8 mouse cellular contexts compared by ENCODE assay signal in genomic region chr8:11311681-11312348, GRCm38 (mm10). TPM values are rescaled to one million over a fixed set of nuclear protein-coding genes. Genes with fewer than 3 reads are reported as not detected.
DNase-seq lines count a peak whose midpoint lies in the region; ATAC-seq and TF ChIP-seq lines count a peak whose summit lies in the region.

No protein-coding gene starts in this region.

- peaks cover 13% of the 10 kb centered on the region for H3K27me3 ChIP-seq in hindbrain, postnatal 0 days (ENCODE audit: insufficient read depth, low read length)
- H3K27me3 ChIP-seq in liver, embryonic 12.5 days (replicated peaks), result peaks cover 74% of the 10 kb centered on the region
- H3K27me3 ChIP-seq in neural tube, embryonic 12.5 days (replicated peaks), result peaks cover 54% of the 10 kb centered on the region

- 5% methylated on average over 34 of the region's 34 CpGs for WGBS in hindbrain, postnatal 0 days
- 5% methylated on average over 34 of the region's 34 CpGs for WGBS in liver, embryonic 12.5 days (ENCODE audit: insufficient replicate concordance)
- 1% methylated on average over 34 of the region's 34 CpGs for WGBS in neural tube, embryonic 12.5 days

- H3K27ac ChIP-seq in brown adipose tissue, adult 24 weeks (replicated peaks; ENCODE audit: low read depth, low read length), result peak overlapping the region; percentile 97
- peak overlapping the region; percentile 67 for H3K27ac ChIP-seq in hindbrain, postnatal 0 days
- H3K27ac ChIP-seq in liver, embryonic 12.5 days, result no peak overlapping the region
- H3K27ac ChIP-seq in neural tube, embryonic 12.5 days, result no peak overlapping the region

- ATAC-seq in hindbrain, postnatal 0 days, result peak; percentile 21
- no peak for ATAC-seq in liver, embryonic 12.5 days
- peak; percentile 51; the same call in 1 of the 2 replicates for ATAC-seq in neural tube, embryonic 12.5 days (ENCODE audit: low FRiP score, low read depth)
- ATAC-seq in erythroid progenitor cell, adult 5-6 weeks (replicated peaks; ENCODE audit: low FRiP score, poor library complexity, severe bottlenecking), result no peak

- TF ChIP-seq CTCF in hindbrain, postnatal 0 days (IDR thresholded peaks at IDR 0.05; ENCODE audit: low read depth), result no peak

- DNase-seq in adipocyte (ENCODE audit: low spot score), result peak; percentile 92
- DNase-seq in gastrocnemius, postnatal 14 days, result peak; percentile 74
- DNase-seq in hindbrain, postnatal 0 days (ENCODE audit: low spot score), result peak; percentile 46
- no peak for DNase-seq in cerebellum, adult 9-10 months

- no peaks in the 10 kb centered on the region for H3K9me3 ChIP-seq in hindbrain, postnatal 0 days (ENCODE audit: low read length)
- no peaks in the 10 kb centered on the region for H3K9me3 ChIP-seq in liver, embryonic 12.5 days (replicated peaks)
- no peaks in the 10 kb centered on the region for H3K9me3 ChIP-seq in neural tube, embryonic 12.5 days

- peak overlapping the region; percentile 71 for H3K9ac ChIP-seq in hindbrain, postnatal 0 days (replicated peaks; ENCODE audit: low read length)
- peak overlapping the region; percentile 59 for H3K9ac ChIP-seq in liver, embryonic 12.5 days
- H3K9ac ChIP-seq in neural tube, embryonic 12.5 days, result peak overlapping the region; percentile 75

- peak overlapping the region; percentile 89 for H3K4me2 ChIP-seq in hindbrain, postnatal 0 days (ENCODE audit: low read depth, low read length)
- peak overlapping the region; percentile 66 for H3K4me2 ChIP-seq in liver, embryonic 12.5 days
- H3K4me2 ChIP-seq in neural tube, embryonic 12.5 days (replicated peaks), result peak overlapping the region; percentile 90

- intact Hi-C loops in gastrocnemius, postnatal 14 days (cut with DNase I; ENCODE audit: low total_unique reads), result no loop called here

- no peaks in the 10 kb centered on the region for H3K36me3 ChIP-seq in hindbrain, postnatal 0 days (ENCODE audit: insufficient read depth, low read length)
- H3K36me3 ChIP-seq in liver, embryonic 12.5 days, result no peaks in the 10 kb centered on the region
- no peaks in the 10 kb centered on the region for H3K36me3 ChIP-seq in neural tube, embryonic 12.5 days

- peaks cover 36% of the 10 kb centered on the region for H3K4me1 ChIP-seq in brown adipose tissue, adult 24 weeks (ENCODE audit: control insufficient read depth, insufficient read depth, insufficient read length, low read length)
- 0 out of 2 replicates have a peak, but pooled peaks cover 4% of the 10 kb centered on the region for H3K4me1 ChIP-seq in hindbrain, postnatal 0 days (ENCODE audit: insufficient read depth, low read length)
- 0 out of 2 replicates have a peak, but pooled peaks cover 9% of the 10 kb centered on the region for H3K4me1 ChIP-seq in liver, embryonic 12.5 days
- peaks cover 24% of the 10 kb centered on the region for H3K4me1 ChIP-seq in neural tube, embryonic 12.5 days

- peak overlapping the region; percentile 83 for H3K4me3 ChIP-seq in brown adipose tissue, adult 24 weeks (ENCODE audit: insufficient read depth, low read depth, low read length)
- H3K4me3 ChIP-seq in hindbrain, postnatal 0 days (ENCODE audit: low read length), result peak overlapping the region; percentile 63
- H3K4me3 ChIP-seq in liver, embryonic 12.5 days, result peak overlapping the region; percentile 54
- H3K4me3 ChIP-seq in neural tube, embryonic 12.5 days, result peak overlapping the region; percentile 50

RNA-seq across cellular contexts. Expression of gene Col4a2, which starts 0.8 kb away (rescaled TPM):
- 51.1 and 77.2 TPM in 2 replicates for polyA plus RNA-seq in brown adipose tissue, adult 24 weeks (2012; ENCODE audit: insufficient read depth, insufficient read length, missing spikeins)
- total RNA-seq in gastrocnemius, postnatal 14 days (2021), result 100 to 1,000 TPM; 297 to 319 TPM
- total RNA-seq in hindbrain, postnatal 0 days (2014; rRNA removed), result 76.6 and 95.8 TPM in 2 replicates
- 26.5 and 27.8 TPM in 2 replicates for polyA plus RNA-seq in hindbrain, postnatal 0 days (2015; fragmentation: Nextera tagmentation; extraction: Ambion mirVana)
- 11.8 and 12.0 TPM in 2 replicates for polyA plus RNA-seq in liver, embryonic 12.5 days (2016; fragmentation: Nextera tagmentation; extraction: Ambion mirVana)
- 70.7 and 76.7 TPM in 2 replicates for polyA plus RNA-seq in neural tube, embryonic 12.5 days (2016; fragmentation: Nextera tagmentation; extraction: Ambion mirVana)
- not detected in 2 replicates for total RNA-seq in erythroid progenitor cell, adult 5-6 weeks (2015; ENCODE audit: low replicate concordance)
- 0.23 and 0.39 TPM in 2 replicates for total RNA-seq in erythroid progenitor cell, adult 5-6 weeks (2017; ENCODE audit: low replicate concordance)

RNA-seq across cellular contexts. Expression of gene Col4a1, which starts 0.8 kb away (rescaled TPM):
- polyA plus RNA-seq in brown adipose tissue, adult 24 weeks (2012; ENCODE audit: insufficient read depth, insufficient read length, missing spikeins), result 142 and 186 TPM in 2 replicates
- 100 to 1,000 TPM; 636 to 736 TPM for total RNA-seq in gastrocnemius, postnatal 14 days (2021)
- 203 and 254 TPM in 2 replicates for total RNA-seq in hindbrain, postnatal 0 days (2014; rRNA removed)
- polyA plus RNA-seq in hindbrain, postnatal 0 days (2015; fragmentation: Nextera tagmentation; extraction: Ambion mirVana), result 46.4 and 55.6 TPM in 2 replicates
- 28.9 and 30.9 TPM in 2 replicates for polyA plus RNA-seq in liver, embryonic 12.5 days (2016; fragmentation: Nextera tagmentation; extraction: Ambion mirVana)
- 142 and 154 TPM in 2 replicates for polyA plus RNA-seq in neural tube, embryonic 12.5 days (2016; fragmentation: Nextera tagmentation; extraction: Ambion mirVana)
- 1.1 TPM in 1 of 2 replicates, not detected in the other for total RNA-seq in erythroid progenitor cell, adult 5-6 weeks (2015; ENCODE audit: low replicate concordance)
- 0.39 TPM in 1 of 2 replicates, not detected in the other for total RNA-seq in erythroid progenitor cell, adult 5-6 weeks (2017; ENCODE audit: low replicate concordance)

Comparison
In these comparisons a context has a peak if more than half of its experiments do, and no peak if none do; other contexts are left out.
1. H3K27ac ChIP-seq: peak in brown adipose tissue, adult 24 weeks (single experiment) and hindbrain, postnatal 0 days (single experiment); none in liver, embryonic 12.5 days (single experiment) and neural tube, embryonic 12.5 days (single experiment).
2. ATAC-seq: peak in hindbrain, postnatal 0 days (single experiment) and neural tube, embryonic 12.5 days (single experiment); none in liver, embryonic 12.5 days (single experiment) and erythroid progenitor cell, adult 5-6 weeks (single experiment).
3. Peak in every context shown above with its lines, with median percentiles within 50 percentile points of each other: H3K4me3 ChIP-seq, H3K4me2 ChIP-seq and H3K9ac ChIP-seq.